Mouse (Mus musculus): ENCODE measurements around the gene Dgke. TPM values are rescaled to one million over a fixed set of nuclear protein-coding genes. Genes with fewer than 3 reads are reported as not detected.
A peak's percentile ranks its signal among the peaks of the same experiment; 100 is the strongest.

Dgke gene
- polyA plus RNA-seq, 1 experiment from 2014 or later, result 3.4 TPM

DNA sequence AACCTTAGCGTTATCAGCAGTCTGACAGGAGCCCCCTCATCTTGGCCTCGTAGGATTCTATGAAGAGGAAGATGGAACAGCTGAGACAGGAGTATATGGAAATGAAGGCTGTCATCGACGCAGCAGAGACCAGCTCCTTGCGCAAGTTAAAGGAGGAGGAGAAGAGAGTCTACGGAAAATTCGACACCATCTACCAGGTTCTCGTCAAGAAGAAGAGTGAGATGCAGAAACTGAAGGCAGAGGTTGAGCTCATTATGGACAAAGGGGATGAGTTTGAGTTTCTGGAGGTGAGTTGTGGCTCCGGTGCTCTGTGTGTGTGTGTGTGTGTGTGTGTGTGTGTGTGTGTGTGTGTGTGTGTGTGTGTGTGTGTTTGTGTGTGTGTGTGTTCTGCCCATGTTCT is 57.6 kb downstream of the Dgke start:
- Histone ChIP-seq H3K9ac (replicated peaks; ENCODE audit: low read depth) (no peak overlapping the region), H3K4me3 (ENCODE audit: low read depth, low read length) (no peak overlapping the region), H3K27me3 (replicated peaks; ENCODE audit: insufficient read depth, low read length) (no peaks in the 10 kb centered on the region), H3K27ac (ENCODE audit: low read length) (no peak overlapping the region), H3K4me1 (ENCODE audit: insufficient read depth, low read depth, low read length) (no peaks in the 10 kb centered on the region; the same call in 1 of the 2 replicates), H3K4me2 (replicated peaks; ENCODE audit: low read depth, low read length) (no peak overlapping the region), H3K36me3 (ENCODE audit: insufficient read depth, low read length) (peaks cover 61% of the 10 kb centered on the region), H3K9me3 (ENCODE audit: low read length) (no peaks in the 10 kb centered on the region)
- TF ChIP-seq CTCF (IDR thresholded peaks at IDR 0.05) (no peak), EP300 (IDR thresholded peaks at IDR 0.05) (no peak)
- DNase-seq (ENCODE audit: low spot score) (no peak), ATAC-seq (no peak)
- WGBS, result 74% methylated on average over 8 of the region's 9 CpGs

DNA sequence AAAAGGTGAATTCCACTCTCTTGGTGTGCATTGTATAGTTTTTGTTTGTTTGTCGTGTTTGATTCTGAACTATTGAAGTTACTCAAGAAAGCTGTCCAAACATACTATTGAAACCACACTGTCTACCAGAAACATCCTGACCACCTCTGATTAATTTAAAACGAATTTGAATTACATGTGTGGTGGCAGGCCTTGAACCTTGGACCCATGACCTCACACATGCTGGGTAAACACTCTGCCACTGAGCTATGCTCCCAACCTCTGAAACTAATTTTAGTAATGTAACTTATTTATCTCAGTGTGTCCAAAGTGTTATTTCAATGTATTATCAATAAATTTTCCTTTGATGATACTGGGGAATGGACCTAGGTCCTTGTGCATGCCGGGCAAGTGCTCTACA is 59.1 kb downstream of the Dgke start:
- peaks cover 46% of the 10 kb centered on the region for H3K36me3 ChIP-seq (ENCODE audit: insufficient read depth, low read length)
- ATAC-seq (no peak), DNase-seq (ENCODE audit: low spot score) (no peak)
- H3K4me2 ChIP-seq (replicated peaks; ENCODE audit: low read depth, low read length), result no peak overlapping the region
- H3K9me3 ChIP-seq (ENCODE audit: low read length), result no peaks in the 10 kb centered on the region
- H3K9ac ChIP-seq (replicated peaks; ENCODE audit: low read depth), result no peak overlapping the region
- TF ChIP-seq CTCF (IDR thresholded peaks at IDR 0.05) (no peak), EP300 (IDR thresholded peaks at IDR 0.05) (no peak)
- no peak overlapping the region for H3K27ac ChIP-seq (ENCODE audit: low read length)
- no peaks in the 10 kb centered on the region for H3K27me3 ChIP-seq (replicated peaks; ENCODE audit: insufficient read depth, low read length)
- H3K4me1 ChIP-seq (ENCODE audit: insufficient read depth, low read depth, low read length), result peaks cover 7% of the 10 kb centered on the region; the same call in 1 of the 2 replicates
- 86% methylated on average over 3 of the region's 3 CpGs for WGBS
- no peak overlapping the region for H3K4me3 ChIP-seq (ENCODE audit: low read depth, low read length)

DNA sequence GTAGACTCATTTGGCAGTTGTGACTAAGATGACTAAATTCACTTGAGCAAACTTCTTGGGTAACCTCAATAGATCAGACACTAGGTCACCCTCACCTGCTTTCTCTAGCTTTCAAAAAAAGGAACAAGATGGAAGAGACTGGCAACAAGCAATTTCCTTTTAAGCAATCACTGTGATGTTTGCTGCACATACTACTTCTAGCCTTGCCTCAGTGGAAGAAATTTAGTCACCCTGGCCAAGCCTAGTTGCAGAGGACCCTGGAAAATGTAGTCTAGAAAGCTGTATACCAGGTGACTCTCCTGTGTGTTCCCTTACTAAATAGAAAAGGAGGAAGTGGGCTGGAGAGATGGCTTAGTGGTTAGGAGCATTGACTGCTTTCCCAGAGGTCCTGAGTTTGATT is 60.2 kb downstream of the Dgke start:
- Histone ChIP-seq H3K27ac (ENCODE audit: low read length) (no peak overlapping the region), H3K4me3 (ENCODE audit: low read depth, low read length) (no peak overlapping the region), H3K9me3 (ENCODE audit: low read length) (no peaks in the 10 kb centered on the region), H3K4me1 (ENCODE audit: insufficient read depth, low read depth, low read length) (peaks cover 11% of the 10 kb centered on the region; the same call in 1 of the 2 replicates), H3K27me3 (replicated peaks; ENCODE audit: insufficient read depth, low read length) (no peaks in the 10 kb centered on the region), H3K36me3 (ENCODE audit: insufficient read depth, low read length) (peaks cover 35% of the 10 kb centered on the region), H3K4me2 (replicated peaks; ENCODE audit: low read depth, low read length) (no peak overlapping the region), H3K9ac (replicated peaks; ENCODE audit: low read depth) (no peak overlapping the region)
- DNase-seq (ENCODE audit: low spot score) (no peak), ATAC-seq (no peak)
- TF ChIP-seq CTCF (IDR thresholded peaks at IDR 0.05) (no peak), EP300 (IDR thresholded peaks at IDR 0.05) (no peak)

DNA sequence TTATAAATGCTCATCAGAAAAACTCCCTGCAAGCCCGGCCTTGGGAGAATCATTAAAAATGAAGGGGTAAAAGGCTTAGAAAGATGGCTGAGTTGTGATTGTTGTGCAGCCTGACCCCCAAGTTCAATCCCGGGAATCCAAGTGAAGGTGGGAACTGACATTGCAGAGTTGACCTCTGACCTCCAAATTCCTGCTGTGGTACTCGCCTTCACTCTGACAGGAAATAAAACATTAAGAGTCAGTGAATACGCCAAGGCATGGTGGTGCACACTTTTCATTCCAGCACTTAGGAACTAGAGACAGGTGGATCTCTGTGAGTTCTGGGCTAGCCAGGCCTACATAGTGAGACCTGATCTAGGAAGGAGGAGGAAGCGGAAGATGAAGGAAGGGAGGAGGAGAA is 61.2 kb downstream of the Dgke start:
- H3K4me3 ChIP-seq (ENCODE audit: low read depth, low read length), result no peak overlapping the region
- H3K27ac ChIP-seq (ENCODE audit: low read length), result no peak overlapping the region
- peaks cover 14% of the 10 kb centered on the region; the same call in 1 of the 2 replicates for H3K4me1 ChIP-seq (ENCODE audit: insufficient read depth, low read depth, low read length)
- H3K36me3 ChIP-seq (ENCODE audit: insufficient read depth, low read length), result peaks cover 27% of the 10 kb centered on the region; the same call in 1 of the 2 replicates
- WGBS, result 55% methylated on average over 5 of the region's 5 CpGs
- TF ChIP-seq CTCF (IDR thresholded peaks at IDR 0.05) (no peak), EP300 (IDR thresholded peaks at IDR 0.05) (no peak)
- no peak overlapping the region for H3K4me2 ChIP-seq (replicated peaks; ENCODE audit: low read depth, low read length)
- H3K27me3 ChIP-seq (replicated peaks; ENCODE audit: insufficient read depth, low read length), result no peaks in the 10 kb centered on the region
- H3K9me3 ChIP-seq (ENCODE audit: low read length), result no peaks in the 10 kb centered on the region
- ATAC-seq (no peak), DNase-seq (ENCODE audit: low spot score) (no peak)
- no peak overlapping the region for H3K9ac ChIP-seq (replicated peaks; ENCODE audit: low read depth)

DNA sequence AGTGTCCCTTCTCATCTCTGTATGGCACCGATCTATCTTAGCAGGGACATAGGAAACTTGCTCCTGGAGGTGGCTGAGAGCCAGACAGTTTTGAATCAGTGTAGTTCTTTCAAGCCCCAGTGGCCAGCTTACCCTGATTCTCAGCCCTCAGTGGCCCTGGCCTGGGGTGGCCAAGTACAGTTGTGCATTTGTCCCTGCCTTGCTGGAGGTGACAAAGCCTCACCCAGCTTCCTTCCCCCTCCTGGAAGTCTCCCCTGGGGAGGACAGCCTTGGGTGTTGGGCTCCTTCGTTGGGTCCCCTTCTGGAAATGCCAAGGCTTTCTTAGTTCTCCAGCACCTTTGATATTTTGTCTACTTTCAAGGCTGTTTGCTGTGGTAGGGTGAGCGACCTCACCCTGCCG is 62.9 kb downstream of the Dgke start:
- Histone ChIP-seq H3K4me1 (ENCODE audit: insufficient read depth, low read depth, low read length) (peaks cover 16% of the 10 kb centered on the region; the same call in 1 of the 2 replicates), H3K27ac (ENCODE audit: low read length) (no peak overlapping the region), H3K4me3 (ENCODE audit: low read depth, low read length) (no peak overlapping the region), H3K36me3 (ENCODE audit: insufficient read depth, low read length) (0 out of 2 replicates have a peak, but pooled peaks cover 16% of the 10 kb centered on the region), H3K9ac (replicated peaks; ENCODE audit: low read depth) (no peak overlapping the region), H3K9me3 (ENCODE audit: low read length) (no peaks in the 10 kb centered on the region), H3K4me2 (replicated peaks; ENCODE audit: low read depth, low read length) (peak overlapping the region; percentile 87), H3K27me3 (replicated peaks; ENCODE audit: insufficient read depth, low read length) (no peaks in the 10 kb centered on the region)
- no peak for ATAC-seq
- WGBS, result 40% methylated on average over 4 of the region's 4 CpGs
- DNase-seq (ENCODE audit: low spot score), result no peak
- TF ChIP-seq EP300 (IDR thresholded peaks at IDR 0.05) (no peak), CTCF (IDR thresholded peaks at IDR 0.05) (no peak)

DNA sequence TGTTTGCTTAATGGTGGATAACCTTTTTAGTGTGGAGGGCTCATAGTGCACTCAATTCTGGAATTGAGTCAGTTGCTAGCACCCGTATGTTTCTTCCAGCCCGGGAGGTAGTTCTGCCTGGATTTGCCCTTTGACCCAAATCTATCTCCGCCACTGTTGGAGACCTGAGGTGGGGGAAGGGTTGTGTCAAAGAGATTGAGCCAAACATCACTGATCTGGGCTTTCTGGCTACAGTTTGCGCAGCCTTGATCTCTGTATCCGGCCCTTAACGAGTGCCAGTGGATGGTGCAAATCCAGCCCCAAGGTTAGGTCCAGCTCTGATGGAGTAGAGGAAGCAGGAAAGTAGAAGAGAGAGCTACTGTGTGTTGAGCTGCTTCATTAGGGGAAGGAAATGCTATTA is 63.6 kb downstream of the Dgke start:
- Histone ChIP-seq H3K4me2 (replicated peaks; ENCODE audit: low read depth, low read length) (peak overlapping the region; percentile 87), H3K4me3 (ENCODE audit: low read depth, low read length) (peak overlapping the region; percentile 23), H3K9ac (replicated peaks; ENCODE audit: low read depth) (no peak overlapping the region)

DNA sequence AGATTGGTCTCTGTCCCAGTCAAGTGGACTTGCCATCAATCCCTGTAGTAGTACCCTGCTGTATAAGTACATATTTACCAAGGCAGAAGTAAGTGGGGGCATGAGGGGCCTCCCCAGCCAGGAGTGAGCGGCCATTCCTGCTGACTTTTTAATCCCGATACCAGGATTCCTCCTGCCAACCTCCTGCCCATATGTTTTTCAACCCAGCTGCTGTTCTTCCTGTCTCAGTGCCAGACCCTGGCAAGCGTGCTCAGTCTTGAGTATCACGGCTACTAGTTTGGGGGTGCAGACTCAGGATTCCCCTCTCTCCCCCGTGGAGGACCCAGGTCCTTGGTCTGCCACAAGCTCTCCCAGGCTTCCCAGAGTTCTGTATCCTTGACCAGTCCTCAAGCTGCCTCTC is 64.0 kb downstream of the Dgke start:
- no peak for TF ChIP-seq EP300 (IDR thresholded peaks at IDR 0.05)
- TF ChIP-seq CTCF (IDR thresholded peaks at IDR 0.05), result no peak
- Histone ChIP-seq H3K9ac (replicated peaks; ENCODE audit: low read depth) (peak overlapping the region; percentile 1; the same call in 1 of the 2 replicates), H3K27ac (ENCODE audit: low read length) (peak overlapping the region; percentile 43), H3K4me1 (ENCODE audit: insufficient read depth, low read depth, low read length) (peaks cover 16% of the 10 kb centered on the region; the same call in 1 of the 2 replicates), H3K4me3 (ENCODE audit: low read depth, low read length) (peak overlapping the region; percentile 23), H3K27me3 (replicated peaks; ENCODE audit: insufficient read depth, low read length) (no peaks in the 10 kb centered on the region), H3K9me3 (ENCODE audit: low read length) (no peaks in the 10 kb centered on the region), H3K4me2 (replicated peaks; ENCODE audit: low read depth, low read length) (peak overlapping the region; percentile 87), H3K36me3 (ENCODE audit: insufficient read depth, low read length) (0 out of 2 replicates have a peak, but pooled peaks cover 13% of the 10 kb centered on the region)
- no peak for ATAC-seq
- 23% methylated on average over 5 of the region's 5 CpGs for WGBS
- DNase-seq (ENCODE audit: low spot score), result no peak

More for the DNA sequence above, 63.6 kb downstream of the Dgke start:
- Histone ChIP-seq H3K4me1 (ENCODE audit: insufficient read depth, low read depth, low read length) (peaks cover 16% of the 10 kb centered on the region; the same call in 1 of the 2 replicates), H3K27me3 (replicated peaks; ENCODE audit: insufficient read depth, low read length) (no peaks in the 10 kb centered on the region), H3K27ac (ENCODE audit: low read length) (peak overlapping the region; percentile 43), H3K36me3 (ENCODE audit: insufficient read depth, low read length) (0 out of 2 replicates have a peak, but pooled peaks cover 13% of the 10 kb centered on the region), H3K9me3 (ENCODE audit: low read length) (no peaks in the 10 kb centered on the region)
- 17% methylated on average over 6 of the region's 6 CpGs for WGBS
- DNase-seq (ENCODE audit: low spot score) (no peak), ATAC-seq (no peak)
- TF ChIP-seq EP300 (IDR thresholded peaks at IDR 0.05), result no peak
- TF ChIP-seq CTCF (IDR thresholded peaks at IDR 0.05), result no peak
